Mouse (Mus musculus) ES-E14 (cell line): ENCODE results near the gene Ankub1. TPM values are rescaled to one million over a fixed set of nuclear protein-coding genes. Genes with fewer than 3 reads are reported as not detected.

Experiments
- DNase-seq: peaks from one replicate; pipeline ENCODE4 v3.0.0-alpha.2; 2013; ENCODE audit warnings: low read depth, low spot score
- H3K27ac ChIP-seq: 2 replicates; pipeline ENCODE4 v1.5.1; 2012; ENCODE audit warnings: low read depth, mild to moderate bottlenecking, low read length, moderate library complexity, mixed read lengths; ENCODE audit not compliant: poor library complexity, insufficient read depth, severe bottlenecking
- H3K36me3 ChIP-seq: 2 replicates; pipeline ENCODE4 v1.6.1; 2012; ENCODE audit warnings: mild to moderate bottlenecking, low read length, moderate library complexity, mixed read lengths; ENCODE audit not compliant: control insufficient read depth, poor library complexity, insufficient read depth, severe bottlenecking
- H3K4me1 ChIP-seq, 2 experiments: fragments of 150-350 bp in 1 of 2; sonication (generic) in 1 of 2; 2 replicates each; pipeline ENCODE4 v1.6.1; 2012; ENCODE audit warnings: low read length in 2 of 2, mild to moderate bottlenecking in 1 of 2, mixed read lengths in 1 of 2; ENCODE audit not compliant: control insufficient read depth in 2 of 2, insufficient read depth in 2 of 2, poor library complexity in 1 of 2
- H3K4me3 ChIP-seq, 2 experiments: fragments of 150-350 bp in 1 of 2; sonication (generic) in 1 of 2; 2 replicates each; pipeline ENCODE4 v1.5.1; 2012; ENCODE audit warnings: low read length in 2 of 2, low read depth in 1 of 2, mild to moderate bottlenecking in 1 of 2, mixed read lengths in 1 of 2; ENCODE audit not compliant: insufficient read depth in 1 of 2, poor library complexity in 1 of 2, severe bottlenecking in 1 of 2
- H3K9ac ChIP-seq: 2 replicates; pipeline ENCODE4 v1.6.1; 2012; ENCODE audit warnings: low read depth, mild to moderate bottlenecking, low read length, mixed read lengths; ENCODE audit not compliant: poor library complexity, insufficient read depth, severe bottlenecking
- H3K9me3 ChIP-seq: fragments of 150-350 bp; sonication (generic); 2 replicates; pipeline ENCODE4 v1.6.1; 2012; ENCODE audit warnings: low read depth, mild to moderate bottlenecking, low read length; ENCODE audit not compliant: control insufficient read depth, insufficient read depth
- CHD2 ChIP-seq: IDR thresholded peaks from 2 replicates; pipeline ENCODE4 v1.6.1; 2014; ENCODE audit warnings: mild to moderate bottlenecking, low read depth, low read length, inconsistent platforms
- HCFC1 ChIP-seq: IDR thresholded peaks from 2 replicates; pipeline ENCODE4 v1.6.1; 2012; ENCODE audit warnings: low read length, inconsistent platforms, borderline replicate concordance; ENCODE audit not compliant: insufficient read depth
- MAFK ChIP-seq: IDR thresholded peaks from 2 replicates; pipeline ENCODE4 v1.6.1; 2014; ENCODE audit warnings: mild to moderate bottlenecking, low read depth, low read length, inconsistent platforms; ENCODE audit not compliant: insufficient read depth
- ZC3H11A ChIP-seq: IDR thresholded peaks from 2 replicates; pipeline ENCODE4 v1.6.1; 2012; ENCODE audit warnings: low read depth, mild to moderate bottlenecking, inconsistent platforms, low read length, borderline replicate concordance
- ZNF384 ChIP-seq: IDR thresholded peaks from 2 replicates; pipeline ENCODE4 v1.6.1; 2012; ENCODE audit warnings: low read depth, low read length, inconsistent platforms
- in situ Hi-C, 2 experiments: fragments of 600-800 bp; cut with MboI; formaldehyde crosslinking; loops; one replicate each; pipeline ENCODE4 v1.15.1; 2025; ENCODE audit warnings: low sequenced_read_pairs in 2 of 2, inconsistent platforms in 1 of 2; ENCODE audit not compliant: unreplicated experiment in 2 of 2
- total RNA-seq: library from RNA; depleted of rRNA; stranded (reverse); fragments of 300-350 nt; gene quantifications from 2 replicates; pipeline ENCODE4 v1.2.3, GENCODE M21; 2012; rRNA removed

The Ankub1 gene
- total RNA-seq, 1 experiment = not detected

DNA sequence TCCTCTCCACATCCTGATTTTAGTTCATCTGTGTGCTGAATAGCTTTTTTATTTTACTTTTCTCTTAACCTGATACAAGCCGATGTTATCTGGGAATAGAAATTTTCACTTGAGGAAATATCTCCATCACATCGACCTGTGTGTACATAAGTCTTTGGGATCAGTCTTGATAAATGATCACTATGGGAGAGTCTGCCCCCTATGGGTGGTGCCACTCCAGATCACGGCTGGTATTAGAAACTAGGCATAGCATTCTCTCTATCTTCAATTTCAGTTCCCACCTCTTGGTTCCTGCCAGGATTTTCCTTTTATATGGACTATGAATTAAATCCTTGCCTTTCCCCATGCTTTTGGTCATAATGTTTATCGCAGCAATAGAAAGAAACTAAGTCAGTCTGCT lies 72.9 kb downstream of the Ankub1 start:
- in situ Hi-C loops = loop anchor here in 1 of 2 experiments (10.0 kb wide), 1 partner anchor 155 kb away; no protein-coding TSS in a partner anchor
- Histone ChIP-seq H3K4me1 (no peaks in the 10 kb centered on the region), H3K4me3 (no peak overlapping the region), H3K36me3 (no peaks in the 10 kb centered on the region), H3K9ac (no peak overlapping the region), H3K27ac (no peak overlapping the region), H3K9me3 (no peaks in the 10 kb centered on the region)
- DNase-seq = no peak
- no peak for TF ChIP-seq CHD2

DNA sequence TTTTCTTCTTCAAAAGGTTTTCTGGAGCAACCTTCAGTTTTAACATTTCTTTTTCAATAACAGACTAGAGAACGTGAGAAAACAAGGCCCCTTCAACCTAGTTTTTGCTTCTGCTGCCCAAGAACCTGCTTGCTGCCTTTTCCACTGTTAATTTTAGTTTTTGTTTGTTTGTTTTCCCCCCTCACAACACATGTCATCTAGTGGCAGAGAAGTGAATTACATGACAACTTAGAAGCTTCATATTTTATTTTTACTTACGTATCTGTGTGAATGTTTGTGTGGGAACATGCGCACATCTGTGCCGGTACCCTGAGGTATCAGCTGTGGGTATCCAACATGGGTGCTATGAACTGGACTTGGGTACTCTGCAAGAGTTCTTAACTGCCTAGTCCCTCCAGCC lies 76.9 kb downstream of the Ankub1 start:
- H3K9me3 ChIP-seq = no peaks in the 10 kb centered on the region

DNA sequence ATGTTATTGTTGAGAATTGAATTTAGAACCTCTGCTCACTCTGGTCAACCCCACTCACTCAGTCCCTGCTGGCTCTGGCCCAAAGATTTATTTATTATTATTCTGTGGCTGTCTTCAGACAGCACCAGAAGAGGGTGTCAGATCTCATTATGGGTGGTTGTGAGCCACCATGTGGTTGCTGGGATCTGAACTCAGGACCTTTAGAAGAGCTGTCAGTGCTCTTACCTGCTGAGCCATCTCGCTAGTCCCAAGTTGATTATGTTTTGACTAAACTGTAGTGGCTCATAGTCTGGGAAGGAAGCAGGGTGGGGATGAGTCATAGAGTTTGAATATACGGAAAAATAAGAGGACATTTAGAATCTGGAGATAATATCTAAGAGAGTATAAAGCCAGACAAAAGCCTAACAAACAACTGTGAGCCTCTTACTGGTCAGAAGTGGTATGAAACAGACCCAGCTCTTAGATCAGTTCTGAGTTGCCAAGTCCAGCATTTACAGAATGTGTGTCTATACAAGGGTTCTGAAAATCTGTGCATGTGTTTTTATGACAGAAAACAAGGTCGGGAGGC lies 80.1 kb downstream of the Ankub1 start:
- Histone ChIP-seq H3K27ac (no peak overlapping the region), H3K9me3 (no peaks in the 10 kb centered on the region), H3K4me3 (no peak overlapping the region), H3K36me3 (no peaks in the 10 kb centered on the region), H3K9ac (no peak overlapping the region), H3K4me1 (no peaks in the 10 kb centered on the region)
- no peak for TF ChIP-seq HCFC1
- no peak for TF ChIP-seq ZNF384
- TF ChIP-seq CHD2 = no peak
- TF ChIP-seq ZC3H11A = no peak
- TF ChIP-seq MAFK = no peak
- in situ Hi-C loops = no loop called here
- DNase-seq = no peak

More for the DNA sequence above, 76.9 kb downstream of the Ankub1 start:
- H3K4me1 ChIP-seq = no peaks in the 10 kb centered on the region
- H3K27ac ChIP-seq = no peak overlapping the region
- H3K4me3 ChIP-seq = no peak overlapping the region
- in situ Hi-C loops = no loop called here
- no peak for TF ChIP-seq MAFK
- TF ChIP-seq HCFC1 = no peak
- no peak for TF ChIP-seq ZC3H11A
- TF ChIP-seq ZNF384 = no peak
- TF ChIP-seq CHD2 = no peak
- no peak overlapping the region for H3K9ac ChIP-seq
- no peak for DNase-seq
- no peaks in the 10 kb centered on the region for H3K36me3 ChIP-seq

DNA sequence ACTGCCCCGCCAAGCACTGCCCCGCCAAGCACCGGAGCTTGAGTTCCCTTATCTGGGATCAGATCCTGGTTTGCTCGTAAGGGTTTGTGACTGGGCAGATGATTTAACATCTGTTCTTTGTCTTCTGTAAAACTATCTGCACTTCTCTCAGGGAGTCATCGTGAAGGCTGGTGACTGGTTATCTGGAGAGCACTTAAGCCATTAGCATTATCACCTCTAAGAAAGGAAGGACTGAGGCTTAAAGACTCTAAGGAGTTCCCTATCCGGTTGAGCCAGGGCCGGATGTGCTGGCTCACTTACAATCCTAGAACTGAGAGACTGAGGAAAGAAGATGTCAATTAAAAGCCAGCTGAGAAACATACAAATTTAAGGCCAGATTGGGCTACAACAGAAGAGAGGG lies 80.8 kb downstream of the Ankub1 start:
- Histone ChIP-seq H3K4me3 (no peak overlapping the region), H3K27ac (no peak overlapping the region), H3K4me1 (no peaks in the 10 kb centered on the region), H3K36me3 (no peaks in the 10 kb centered on the region), H3K9ac (no peak overlapping the region), H3K9me3 (no peaks in the 10 kb centered on the region)
- in situ Hi-C loops = no loop called here
- DNase-seq = no peak
- TF ChIP-seq HCFC1 (no peak), MAFK (no peak), ZNF384 (no peak), ZC3H11A (no peak), CHD2 (no peak)

Other genes with a start within 250 kb of the Ankub1 start
- 12.6 and 20.0 TPM in 2 replicates for gene Wwtr1, start 116.9 kb downstream of the Ankub1 start, total RNA-seq
- gene Commd2, start 41.1 kb downstream of the Ankub1 start, total RNA-seq = 28.7 and 38.2 TPM in 2 replicates
- gene Rnf13, start 43.3 kb upstream of the Ankub1 start, total RNA-seq = 32.1 and 33.2 TPM in 2 replicates
- 5.4 and 9.5 TPM in 2 replicates for gene Pfn2, start 155.3 kb upstream of the Ankub1 start, total RNA-seq